Mouse (Mus musculus): Measurements from ENCODE around the gene Map4k1. TPM values are rescaled to one million over a fixed set of nuclear protein-coding genes. Genes with fewer than 3 reads are reported as not detected.
"Not testable (repeated sequence)": the region's sequence is repeated elsewhere in the genome, so short reads cannot be mapped to it uniquely, and the experiment has no call there.

The Map4k1 gene
- total and polyA plus RNA-seq, 3 experiments, result 0.37 to 2.2 (median 1.3) TPM

DNA sequence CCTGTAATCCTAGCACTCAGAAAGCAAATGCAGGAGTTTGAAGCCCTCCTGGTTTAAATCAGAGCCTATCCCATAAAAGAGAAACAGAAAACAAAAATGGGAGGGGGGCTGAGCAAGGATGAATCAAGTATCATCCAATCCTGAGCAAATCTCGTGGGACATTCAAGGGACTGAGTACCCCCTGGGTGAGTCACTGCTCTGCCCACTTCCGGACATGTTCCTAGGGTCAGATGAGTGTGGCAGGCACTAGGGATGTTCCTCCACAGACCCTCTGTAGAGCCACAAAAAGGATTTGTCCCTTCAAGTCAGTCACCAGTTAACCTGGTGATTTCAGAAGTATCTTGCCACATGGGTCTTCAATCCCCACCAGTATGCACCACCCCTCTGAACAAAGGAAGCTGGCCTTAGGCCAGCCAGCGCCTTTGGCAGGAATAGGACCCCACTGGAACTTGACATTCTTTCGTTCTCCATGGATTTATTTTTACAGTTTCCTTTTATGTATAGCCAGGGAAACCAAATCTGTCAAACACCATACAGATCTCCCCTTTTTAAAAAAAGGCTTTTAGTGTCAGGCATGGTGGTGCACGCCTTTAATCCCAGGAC is 26.5 kb upstream of the Map4k1 start:
- no peak for DNase-seq

- no peak for DNase-seq
Measured at GRCm38 (mm10) chr7:28956270-28956669, 25.6 kb upstream of the Map4k1 start.

DNA sequence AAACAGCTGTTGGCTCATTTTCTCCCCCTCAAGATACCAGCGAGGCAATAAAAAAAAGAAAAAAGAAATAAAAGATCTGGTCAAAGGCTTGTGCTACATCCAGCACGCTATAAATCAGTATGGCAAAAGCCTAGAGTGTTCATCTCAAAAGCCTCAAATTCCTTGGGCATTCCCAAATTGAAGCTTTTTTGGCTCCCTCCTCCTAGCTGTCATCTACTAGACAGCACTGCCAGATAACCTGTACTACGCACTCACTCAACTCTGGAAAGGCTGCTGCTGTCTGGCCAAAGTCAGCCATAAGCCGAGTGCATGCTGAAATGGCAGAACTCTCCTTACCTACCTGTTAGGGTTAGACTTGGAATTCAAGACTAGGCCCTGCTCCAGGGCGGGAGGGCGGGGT is 24.6 kb upstream of the Map4k1 start:
- DNase-seq, result no peak

- peak; percentile 38 for DNase-seq
Measured at GRCm38 (mm10) chr7:28957997-28958725, 23.7 kb upstream of the Map4k1 start.

- no peak for DNase-seq
Measured at GRCm38 (mm10) chr7:28958770-28959169, 23.1 kb upstream of the Map4k1 start.

DNA sequence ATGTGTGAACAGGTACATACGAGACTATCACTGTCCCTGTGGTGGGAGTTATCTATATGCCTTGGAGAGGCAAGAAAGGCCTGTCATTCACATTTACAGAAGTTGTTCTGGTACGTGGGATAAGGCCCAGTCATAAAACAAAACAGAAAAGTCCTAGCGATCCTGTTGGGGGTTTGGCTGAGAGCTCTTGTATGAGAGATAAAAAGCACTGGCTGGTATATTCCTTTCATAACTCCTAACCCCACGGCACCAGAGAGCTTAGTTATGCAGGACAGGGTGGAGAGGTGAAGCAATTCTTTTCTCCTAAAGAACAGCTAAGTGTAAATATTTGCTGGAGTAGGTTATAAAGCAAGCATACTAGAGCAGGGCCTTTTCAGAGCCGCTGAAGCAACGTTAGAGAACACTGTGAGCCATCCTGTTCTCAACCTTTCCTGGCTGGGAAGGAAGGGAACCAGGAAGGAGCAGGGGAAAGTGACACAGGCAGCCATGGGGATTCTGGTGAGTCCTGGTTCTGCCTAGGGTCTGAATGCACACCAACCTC is 22.3 kb upstream of the Map4k1 start:
- DNase-seq, result no peak

DNA sequence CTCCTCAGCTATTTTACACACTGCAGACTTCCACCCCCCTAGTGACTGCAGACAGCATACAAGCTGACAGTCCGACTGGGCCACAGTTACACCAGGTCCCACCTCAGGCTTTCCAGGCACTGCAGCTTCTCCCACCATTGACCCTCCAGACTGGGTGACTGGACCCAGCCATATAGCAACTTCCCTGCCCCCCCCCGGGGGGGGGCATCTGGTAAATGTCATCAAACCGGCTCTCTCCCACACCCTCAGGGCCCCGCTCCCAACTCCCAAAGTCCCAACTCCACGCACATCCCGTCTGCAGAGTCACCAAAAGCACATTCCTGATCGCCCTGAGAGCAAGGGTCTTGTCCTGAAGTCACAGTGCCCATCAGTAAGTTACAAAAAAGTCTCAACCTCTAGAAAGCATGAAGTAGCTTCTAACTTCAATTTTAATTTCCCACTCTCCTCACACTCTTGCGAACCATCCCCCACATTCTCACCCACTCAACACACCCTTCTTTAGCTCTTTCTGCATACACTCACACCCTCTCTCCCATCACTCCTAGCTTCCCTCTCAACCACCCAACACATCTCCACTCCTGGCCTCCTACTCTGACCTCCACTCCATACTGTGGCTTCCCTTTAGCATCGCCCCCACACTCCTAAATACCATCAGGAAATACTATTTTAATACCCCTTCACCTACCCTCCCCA is 21.4 kb upstream of the Map4k1 start:
- DNase-seq, result no peak

DNA sequence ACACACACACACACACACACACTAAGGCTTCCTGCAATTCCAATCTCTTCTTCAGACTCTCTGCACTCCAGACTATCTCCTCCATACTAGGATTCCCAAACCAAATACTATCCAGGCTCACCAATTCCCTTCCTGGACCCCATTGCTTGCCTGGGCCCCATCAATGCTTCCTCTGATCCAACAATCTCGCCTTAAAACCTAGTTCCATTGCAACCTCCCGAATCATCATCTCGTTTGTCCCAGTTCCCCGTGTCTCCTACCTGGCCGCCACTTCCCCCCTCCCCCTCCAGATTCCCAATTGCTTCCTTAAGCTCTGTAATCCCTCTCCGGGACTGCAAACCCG is 20.3 kb upstream of the Map4k1 start:
- no peak for DNase-seq

GRCm38 (mm10) chr7:28961927-28962670 is 19.8 kb upstream of the Map4k1 start, which contains the start of gene Actn4:
Actn4 (minus strand) TSS chr7:28962340.
- peak; percentile 100 for DNase-seq

DNA sequence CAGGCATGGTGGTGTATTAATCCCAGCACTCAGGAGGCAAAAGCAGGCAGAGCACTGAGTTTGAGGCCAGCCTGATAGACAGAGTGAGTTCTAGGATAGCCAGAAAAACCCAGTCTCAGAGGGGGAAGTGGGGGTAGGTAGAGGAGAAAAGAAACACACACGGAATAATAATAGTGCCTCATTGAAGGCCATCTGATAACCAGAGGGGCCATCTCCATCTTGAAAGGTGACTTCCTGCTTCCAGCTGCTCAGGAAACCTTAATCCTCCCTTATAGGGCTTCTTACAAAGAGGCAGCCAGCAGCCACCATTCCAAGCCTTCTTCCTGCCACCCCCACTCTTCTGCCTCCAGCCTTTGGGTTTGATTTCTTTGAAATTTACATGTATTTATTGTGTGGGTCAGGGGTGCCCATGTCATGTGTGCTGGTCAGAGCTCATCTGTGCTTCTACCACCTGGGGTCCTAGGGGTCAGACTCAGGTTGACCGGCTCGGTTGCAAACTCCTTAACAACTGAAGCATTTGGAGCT is 18.4 kb upstream of the Map4k1 start:
- no peak for DNase-seq

DNA sequence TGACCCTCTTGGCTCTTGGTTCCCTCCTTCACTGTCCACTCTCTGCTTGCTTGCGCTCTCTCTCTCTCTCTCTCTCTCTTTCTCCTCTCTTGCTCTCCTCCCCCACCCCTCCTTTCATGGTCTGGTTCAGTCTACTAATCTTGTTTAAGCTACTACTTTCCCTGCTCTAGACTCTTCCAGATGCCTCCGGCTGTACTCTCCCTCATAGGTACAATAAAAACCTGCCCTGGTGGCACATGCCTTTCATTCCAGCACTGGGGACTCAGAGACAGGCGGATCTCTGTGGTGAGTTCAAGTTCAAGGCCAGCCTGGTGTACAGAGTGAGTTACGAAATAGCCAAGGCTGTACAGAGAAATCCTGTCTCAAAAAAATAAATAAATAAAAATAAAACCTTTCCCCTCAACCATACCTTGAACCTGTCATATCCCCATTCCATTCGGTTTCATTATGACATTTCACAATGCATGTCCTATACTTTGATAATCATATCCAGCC is 16.5 kb upstream of the Map4k1 start:
- peak; percentile 44 for DNase-seq

DNA sequence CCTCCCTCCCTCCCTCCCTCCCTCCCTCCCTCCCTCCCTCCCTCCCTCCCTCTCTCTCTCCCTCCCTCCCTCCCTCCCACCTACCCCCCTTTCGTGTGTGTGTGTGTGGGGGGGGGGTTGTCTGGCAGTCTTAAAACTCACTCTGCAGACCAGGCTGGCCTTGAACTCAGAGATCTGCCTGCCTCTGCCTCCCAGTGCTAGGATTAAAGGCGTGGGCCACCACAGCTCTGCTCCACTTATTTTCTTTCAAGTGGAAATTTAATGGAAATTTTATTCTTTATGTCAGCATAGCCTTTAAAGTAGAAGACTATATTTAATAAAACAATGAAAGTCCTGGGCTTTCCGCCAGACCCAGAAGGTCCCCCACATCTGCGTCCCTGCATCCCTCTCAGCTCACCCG is 15.7 kb upstream of the Map4k1 start:
- no peak for DNase-seq

GRCm38 (mm10) chr7:28966751-28967505 is 14.9 kb upstream of the Map4k1 start:
- peak; percentile 47 for DNase-seq

DNA sequence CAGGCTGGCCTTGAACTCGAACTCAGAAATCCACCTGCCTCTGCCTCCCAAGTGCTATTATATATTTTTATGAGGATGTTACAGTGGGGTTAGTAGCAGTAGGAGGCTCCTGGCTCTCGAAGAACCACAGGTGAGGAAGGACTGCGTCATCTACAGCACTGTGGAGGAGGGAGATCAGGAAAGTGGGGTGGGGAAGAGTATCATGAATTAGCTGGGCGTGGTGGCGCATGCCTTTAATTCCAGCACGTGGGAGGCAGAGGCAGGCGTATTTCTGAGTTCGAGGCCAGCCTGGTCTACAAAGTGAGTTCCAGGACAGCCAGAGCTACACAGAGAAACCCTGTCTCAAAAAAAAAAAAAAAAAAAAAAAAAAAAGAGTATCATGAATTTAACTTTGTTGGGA is 13.7 kb upstream of the Map4k1 start:
- not testable (repeated sequence) for DNase-seq

DNA sequence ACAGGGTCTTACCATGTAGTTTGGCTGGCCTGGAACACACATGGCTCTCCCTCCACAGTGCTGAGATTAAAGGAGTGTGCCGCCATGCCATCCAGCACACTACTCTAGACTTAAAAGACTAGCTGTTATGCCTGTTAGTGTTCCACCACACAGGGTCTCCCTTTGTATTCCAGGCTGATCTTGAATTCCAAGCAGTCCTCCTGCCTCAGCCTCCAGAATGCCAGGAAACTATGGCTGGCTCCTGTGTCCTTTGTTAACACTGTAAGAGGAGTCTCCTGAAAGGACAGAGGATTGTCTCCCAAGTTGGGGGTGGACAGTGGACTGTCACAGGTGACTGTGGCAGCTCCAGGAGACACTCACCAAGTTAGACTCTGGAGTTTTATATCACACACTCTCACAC is 12.6 kb upstream of the Map4k1 start:
- no peak for DNase-seq

GRCm38 (mm10) chr7:28969672-28970394 is 12.0 kb upstream of the Map4k1 start:
- DNase-seq, result no peak

DNA sequence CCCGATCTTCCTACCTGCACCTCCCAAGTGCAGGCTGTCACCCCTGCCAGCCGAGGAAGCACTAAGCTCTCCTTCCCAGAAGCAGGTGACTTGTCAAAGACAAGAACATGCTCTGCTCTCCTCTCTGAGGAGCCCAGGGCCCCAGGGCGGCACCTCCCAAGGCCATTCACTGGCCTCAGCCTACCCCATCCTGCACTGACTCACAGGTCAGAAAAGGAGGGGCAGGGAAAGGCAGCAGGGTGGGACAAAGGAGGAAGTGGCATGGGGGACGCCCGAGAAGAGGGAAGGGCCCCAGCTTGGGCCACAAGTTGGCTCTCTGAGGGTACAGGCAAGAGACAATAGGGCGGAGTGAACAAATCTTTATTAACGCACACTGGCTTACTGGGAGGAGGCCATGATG is 10.8 kb upstream of the Map4k1 start:
- DNase-seq, result peak; percentile 57

DNA sequence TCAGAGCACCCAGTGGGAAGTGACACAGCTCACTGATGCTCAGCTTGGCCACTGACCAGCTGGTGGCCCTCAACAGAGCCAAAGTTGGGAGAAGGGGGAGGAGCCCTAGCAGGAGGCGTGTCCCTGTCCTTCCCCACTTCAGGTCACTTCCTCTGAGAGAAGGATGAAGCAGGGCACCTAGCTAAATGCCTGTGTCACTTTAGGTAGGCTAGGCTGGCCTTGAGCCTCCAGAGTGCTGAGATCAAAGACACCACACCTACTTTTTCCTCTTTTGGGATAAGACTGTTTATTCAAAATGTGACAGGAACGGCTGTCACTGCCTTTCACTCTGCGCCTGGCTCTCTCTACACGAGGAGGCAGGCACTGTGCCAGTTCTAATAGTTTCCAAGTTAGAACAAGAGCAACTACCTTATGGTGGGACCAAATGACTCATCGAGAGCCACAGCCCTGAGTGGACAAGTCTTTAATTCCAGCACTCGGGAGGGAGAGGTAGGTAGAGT is 10.0 kb upstream of the Map4k1 start:
- peak; percentile 77 for DNase-seq

- DNase-seq, result peak; percentile 70
Measured at GRCm38 (mm10) chr7:28972542-28972985, 9.3 kb upstream of the Map4k1 start.

- DNase-seq, result no peak
Measured at GRCm38 (mm10) chr7:28973025-28973424, 8.8 kb upstream of the Map4k1 start.

Data from adrenal gland, adult 2 months (tissue).